Mouse (Mus musculus) forebrain, embryonic 13.5 days (tissue): Measurements from ENCODE around the gene Rreb1. TPM values are rescaled to one million over a fixed set of nuclear protein-coding genes. Genes with fewer than 3 reads are reported as not detected.

Source experiments
- ATAC-seq: fragments of 200-750 bp; cut with Nextera tagmentation; 2 replicates; pipeline ENCODE4 v1.8.0; 2017
- H3K27ac ChIP-seq: fragments of 300-500 bp; sonication (generic); 2 replicates; pipeline ENCODE4 v1.5.1; 2015; ENCODE audit warnings: inconsistent platforms, mild to moderate bottlenecking, moderate library complexity
- H3K27me3 ChIP-seq: fragments of 300-500 bp; sonication (generic); 2 replicates; pipeline ENCODE4 v1.6.1; 2015; ENCODE audit warnings: mild to moderate bottlenecking, inconsistent platforms
- H3K36me3 ChIP-seq: fragments of 300-500 bp; sonication (generic); 2 replicates; pipeline ENCODE4 v1.6.1; 2015; ENCODE audit warnings: mild to moderate bottlenecking, inconsistent platforms; ENCODE audit not compliant: poor library complexity, severe bottlenecking
- H3K4me1 ChIP-seq: fragments of 300-500 bp; sonication (generic); 2 replicates; pipeline ENCODE4 v1.6.1; 2015; ENCODE audit warnings: inconsistent platforms
- H3K4me2 ChIP-seq: fragments of 300-500 bp; sonication (generic); 2 replicates; pipeline ENCODE4 v1.6.1; 2015; ENCODE audit warnings: inconsistent platforms, mild to moderate bottlenecking, moderate library complexity
- H3K4me3 ChIP-seq: fragments of 300-500 bp; sonication (generic); 2 replicates; pipeline ENCODE4 v1.5.1; 2015; ENCODE audit warnings: mild to moderate bottlenecking, inconsistent platforms
- H3K9ac ChIP-seq: fragments of 300-500 bp; sonication (generic); 2 replicates; pipeline ENCODE4 v1.6.1; 2015; ENCODE audit warnings: mild to moderate bottlenecking, inconsistent platforms
- H3K9me3 ChIP-seq: fragments of 300-500 bp; sonication (generic); replicated peaks from 2 replicates; pipeline ENCODE4 v1.6.1; 2016; ENCODE audit warnings: inconsistent platforms
- WGBS: fragments of 180-500 bp; shearing (Covaris S2); methylation state at CpG from one replicate; pipeline ENCODE4 v1.1.7; 2015; 5-methylcytosine and 5-hydroxymethylcytosine counted together
- polyA plus RNA-seq: library from polyadenylated mRNA; unstranded; fragments of >200 nt; fragmentation: Nextera tagmentation; extraction: Ambion mirVana; gene quantifications from 2 replicates; pipeline ENCODE4 v1.2.1, GENCODE M21; 2015

The Rreb1 gene
- polyA plus RNA-seq, 1 experiment from 2014 or later: 1.7 TPM

GRCm38 (mm10) chr13:37821413-37821812 lies 43.2 kb downstream of the Rreb1 start:
- no peak for ATAC-seq
- H3K4me2 ChIP-seq: no peak overlapping the region

GRCm38 (mm10) chr13:37824331-37824920 lies 46.2 kb downstream of the Rreb1 start:
- Histone ChIP-seq H3K36me3 (no peaks in the 10 kb centered on the region), H3K9me3 (no peaks in the 10 kb centered on the region), H3K4me2 (no peak overlapping the region), H3K27me3 (peaks cover 57% of the 10 kb centered on the region), H3K9ac (no peak overlapping the region), H3K4me3 (no peak overlapping the region), H3K4me1 (peaks cover 32% of the 10 kb centered on the region), H3K27ac (no peak overlapping the region)
- 35% methylated on average over 4 of the region's 4 CpGs for WGBS
- no peak for ATAC-seq

More at GRCm38 (mm10) chr13:37821413-37821812, 43.2 kb downstream of the Rreb1 start:
- Histone ChIP-seq H3K9ac (no peak overlapping the region), H3K36me3 (no peaks in the 10 kb centered on the region), H3K27me3 (peaks cover 29% of the 10 kb centered on the region), H3K9me3 (no peaks in the 10 kb centered on the region), H3K4me3 (no peak overlapping the region), H3K27ac (no peak overlapping the region), H3K4me1 (peaks cover 21% of the 10 kb centered on the region)
- 46% methylated on average over 4 of the region's 4 CpGs for WGBS

- H3K9me3 ChIP-seq: no peaks in the 10 kb centered on the region
- H3K4me1 ChIP-seq: peaks cover 32% of the 10 kb centered on the region
- no peaks in the 10 kb centered on the region for H3K36me3 ChIP-seq
- peak; percentile 4; the same call in 1 of the 2 replicates for ATAC-seq
- no peak overlapping the region for H3K27ac ChIP-seq
- 3% methylated on average over 27 of the region's 27 CpGs for WGBS
- H3K9ac ChIP-seq: peak overlapping the region; percentile 65
- H3K27me3 ChIP-seq: peaks cover 59% of the 10 kb centered on the region
- peak overlapping the region; percentile 94 for H3K4me2 ChIP-seq
- peak overlapping the region; percentile 59 for H3K4me3 ChIP-seq
These were observed 46.9 kb downstream of the Rreb1 start for GRCm38 (mm10) chr13:37824956-37825645.

- ATAC-seq: peak; percentile 75
- no peak overlapping the region for H3K27ac ChIP-seq
- peak overlapping the region; percentile 59 for H3K4me3 ChIP-seq
- peak overlapping the region; percentile 65 for H3K9ac ChIP-seq
- H3K4me1 ChIP-seq: peaks cover 32% of the 10 kb centered on the region
- no peaks in the 10 kb centered on the region for H3K36me3 ChIP-seq
- peaks cover 66% of the 10 kb centered on the region for H3K27me3 ChIP-seq
- peak overlapping the region; percentile 94 for H3K4me2 ChIP-seq
- 0% methylated on average over 41 of the region's 43 CpGs for whole genome bisulfite sequencing
- no peaks in the 10 kb centered on the region for H3K9me3 ChIP-seq
These were observed 47.6 kb downstream of the Rreb1 start for GRCm38 (mm10) chr13:37825646-37826280.

- H3K27me3 ChIP-seq: peaks cover 72% of the 10 kb centered on the region
- peaks cover 35% of the 10 kb centered on the region for H3K4me1 ChIP-seq
- H3K4me2 ChIP-seq: peak overlapping the region; percentile 94
- H3K36me3 ChIP-seq: no peaks in the 10 kb centered on the region
- H3K4me3 ChIP-seq: peak overlapping the region; percentile 59
- H3K9ac ChIP-seq: peak overlapping the region; percentile 65
- H3K27ac ChIP-seq: no peak overlapping the region
- no peaks in the 10 kb centered on the region for H3K9me3 ChIP-seq
- ATAC-seq: peak; percentile 64
- 0% methylated on average over 56 of the region's 65 CpGs for WGBS
These were observed 48.2 kb downstream of the Rreb1 start for GRCm38 (mm10) chr13:37826281-37826993.

GRCm38 (mm10) chr13:37826994-37827262 lies 48.7 kb downstream of the Rreb1 start:
- H3K9me3 ChIP-seq: no peaks in the 10 kb centered on the region
- peak overlapping the region; percentile 65 for H3K9ac ChIP-seq
- no peaks in the 10 kb centered on the region for H3K36me3 ChIP-seq
- no peak overlapping the region for H3K27ac ChIP-seq
- H3K27me3 ChIP-seq: peaks cover 72% of the 10 kb centered on the region
- H3K4me3 ChIP-seq: peak overlapping the region; percentile 59
- no peak; the same call in 1 of the 2 replicates for ATAC-seq
- peak overlapping the region; percentile 94 for H3K4me2 ChIP-seq
- H3K4me1 ChIP-seq: peaks cover 33% of the 10 kb centered on the region
- WGBS: 0% methylated on average over 31 of the region's 36 CpGs

- no peaks in the 10 kb centered on the region for H3K36me3 ChIP-seq
- H3K4me3 ChIP-seq: peak overlapping the region; percentile 59
- under 1% methylated on average over 61 of the region's 69 CpGs for WGBS
- ATAC-seq: peak; percentile 59
- H3K4me2 ChIP-seq: peak overlapping the region; percentile 94
- H3K4me1 ChIP-seq: peaks cover 33% of the 10 kb centered on the region
- H3K9me3 ChIP-seq: no peaks in the 10 kb centered on the region
- peak overlapping the region; percentile 65 for H3K9ac ChIP-seq
- H3K27ac ChIP-seq: no peak overlapping the region
- H3K27me3 ChIP-seq: peaks cover 73% of the 10 kb centered on the region
These were observed 49.2 kb downstream of the Rreb1 start for GRCm38 (mm10) chr13:37827263-37827995.

- H3K9me3 ChIP-seq: no peaks in the 10 kb centered on the region
- peaks cover 33% of the 10 kb centered on the region for H3K4me1 ChIP-seq
- H3K4me2 ChIP-seq: peak overlapping the region; percentile 94
- H3K36me3 ChIP-seq: no peaks in the 10 kb centered on the region
- H3K9ac ChIP-seq: peak overlapping the region; percentile 65
- ATAC-seq: no peak
- no peak overlapping the region for H3K27ac ChIP-seq
- WGBS: 5% methylated on average over 13 of the region's 13 CpGs
- peak overlapping the region; percentile 59 for H3K4me3 ChIP-seq
- peaks cover 78% of the 10 kb centered on the region for H3K27me3 ChIP-seq
These were observed 49.9 kb downstream of the Rreb1 start for GRCm38 (mm10) chr13:37827996-37828579.

GRCm38 (mm10) chr13:37828928-37829327 lies 50.7 kb downstream of the Rreb1 start:
- Histone ChIP-seq H3K4me3 (no peak overlapping the region), H3K4me2 (no peak overlapping the region), H3K4me1 (peaks cover 33% of the 10 kb centered on the region), H3K9ac (no peak overlapping the region), H3K27ac (no peak overlapping the region), H3K27me3 (peaks cover 75% of the 10 kb centered on the region), H3K9me3 (no peaks in the 10 kb centered on the region), H3K36me3 (no peaks in the 10 kb centered on the region)
- ATAC-seq: no peak
- WGBS: 7% methylated on average over 6 of the region's 6 CpGs

GRCm38 (mm10) chr13:37830256-37830655 lies 52.1 kb downstream of the Rreb1 start:
- H3K27me3 ChIP-seq: peaks cover 63% of the 10 kb centered on the region
- peaks cover 28% of the 10 kb centered on the region for H3K4me1 ChIP-seq

GRCm38 (mm10) chr13:37830874-37831311 lies 52.7 kb downstream of the Rreb1 start:
- Histone ChIP-seq H3K27ac (no peak overlapping the region), H3K4me3 (no peak overlapping the region), H3K9me3 (no peaks in the 10 kb centered on the region), H3K4me2 (no peak overlapping the region), H3K27me3 (peaks cover 57% of the 10 kb centered on the region), H3K9ac (no peak overlapping the region), H3K4me1 (peaks cover 22% of the 10 kb centered on the region), H3K36me3 (no peaks in the 10 kb centered on the region)
- WGBS: 11% methylated on average over 4 of the region's 4 CpGs
- ATAC-seq: no peak

More at GRCm38 (mm10) chr13:37830256-37830655, 52.1 kb downstream of the Rreb1 start:
- Histone ChIP-seq H3K36me3 (no peaks in the 10 kb centered on the region), H3K9ac (no peak overlapping the region), H3K27ac (no peak overlapping the region), H3K9me3 (no peaks in the 10 kb centered on the region), H3K4me3 (no peak overlapping the region), H3K4me2 (no peak overlapping the region)
- no peak for ATAC-seq
- WGBS: 51% methylated on average over 2 of the region's 2 CpGs
